Mouse (Mus musculus): Measurements from ENCODE around the gene Suv39h2. TPM values are rescaled to one million over a fixed set of nuclear protein-coding genes. Genes with fewer than 3 reads are reported as not detected.

Gene Suv39h2
- 1.3 TPM in 2 replicates for polyA plus RNA-seq (2012; rRNA removed)

DNA sequence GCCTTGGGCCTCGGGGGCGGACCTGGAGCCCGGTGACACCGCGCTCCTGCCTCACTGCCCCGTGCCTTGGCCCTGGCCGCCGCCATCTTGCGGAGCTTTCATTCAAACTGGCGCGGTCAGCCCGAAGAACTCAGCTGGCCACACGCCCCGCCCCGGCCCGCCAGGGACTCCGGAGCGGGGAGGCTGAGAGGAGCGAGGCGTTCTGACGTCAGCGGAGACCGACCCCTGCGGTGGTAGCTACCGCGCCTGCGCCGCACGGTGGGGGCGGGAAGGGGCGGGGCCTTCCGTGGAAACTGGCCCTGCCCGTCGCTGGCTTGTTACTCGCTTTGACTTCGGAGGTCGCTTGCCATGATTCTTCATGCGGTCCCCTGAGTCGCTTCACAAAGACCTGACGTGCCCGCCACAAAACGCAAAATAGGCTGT lies at the start of gene Suv39h2:
Gene Suv39h2, minus strand, starts transcription at position 171 of the 423 bp plus-strand sequence.
- peak; percentile 76 for DNase-seq (ENCODE audit: low read depth, low spot score)
- WGBS: under 1% methylated on average over 42 of the region's 42 CpGs

GRCm38 (mm10) chr2:3522558-3522957 lies 47.7 kb upstream of the Suv39h2 start:
- DNase-seq (ENCODE audit: low read depth, low spot score): no peak
- 73% methylated on average over 4 of the region's 4 CpGs for WGBS

GRCm38 (mm10) chr2:3512552-3513454 lies 38.0 kb upstream of the Suv39h2 start, which contains the start of the genes Gm45902, Hspa14 and Cdnf:
Gene Gm45902 (minus strand): TSS chr2:3512790.
Gene Hspa14 (minus strand): TSS chr2:3512814.
Gene Cdnf (plus strand): TSS chr2:3513030.
- WGBS: under 1% methylated on average over 60 of the region's 60 CpGs
- DNase-seq (ENCODE audit: low read depth, low spot score): peak; percentile 96

- WGBS: under 1% methylated on average over 15 of the region's 15 CpGs
- DNase-seq (ENCODE audit: low read depth, low spot score): no peak
Observed at GRCm38 (mm10) chr2:3512076-3512475, 37.2 kb upstream of the Suv39h2 start.

- DNase-seq (ENCODE audit: low read depth, low spot score): no peak
- 92% methylated on average over 5 of the region's 5 CpGs for WGBS
Observed at GRCm38 (mm10) chr2:3500886-3501285, 26.1 kb upstream of the Suv39h2 start.

DNA sequence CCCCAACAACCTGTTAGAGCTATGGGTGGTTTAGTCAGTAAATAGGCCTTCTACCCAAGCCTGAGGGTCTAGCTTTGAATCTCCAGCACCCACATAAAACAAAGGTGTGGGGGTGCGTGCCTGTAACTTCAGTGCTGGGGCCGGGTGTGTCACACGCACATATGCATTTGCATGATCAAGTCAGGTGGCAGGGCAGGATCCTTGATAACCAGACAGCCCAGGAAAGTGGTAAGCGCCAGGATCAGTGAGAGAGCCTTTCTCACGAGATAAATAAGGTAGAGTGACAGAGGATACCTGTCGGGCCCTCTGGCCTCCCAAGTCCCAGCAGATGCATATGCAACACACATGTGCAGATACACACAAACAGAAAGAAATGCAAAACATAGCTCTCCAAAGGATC lies 24.7 kb upstream of the Suv39h2 start:
- no peak for DNase-seq (ENCODE audit: low read depth, low spot score)
- WGBS: 91% methylated on average over 6 of the region's 6 CpGs

GRCm38 (mm10) chr2:3493833-3494409 lies 19.1 kb upstream of the Suv39h2 start:
- 83% methylated on average over 3 of the region's 3 CpGs for WGBS
- DNase-seq (ENCODE audit: low read depth, low spot score): no peak

- WGBS: 89% methylated on average over 3 of the region's 3 CpGs
- DNase-seq (ENCODE audit: low read depth, low spot score): no peak
Observed at GRCm38 (mm10) chr2:3489816-3490215, 15.0 kb upstream of the Suv39h2 start.

- DNase-seq (ENCODE audit: low read depth, low spot score): no peak
- 72% methylated on average over 3 of the region's 3 CpGs for WGBS
Observed at GRCm38 (mm10) chr2:3480239-3480638, 5.4 kb upstream of the Suv39h2 start.

- WGBS: 61% methylated on average over 3 of the region's 3 CpGs
- DNase-seq (ENCODE audit: low read depth, low spot score): no peak
Observed at GRCm38 (mm10) chr2:3475746-3476251, 968 bp upstream of the Suv39h2 start.

DNA sequence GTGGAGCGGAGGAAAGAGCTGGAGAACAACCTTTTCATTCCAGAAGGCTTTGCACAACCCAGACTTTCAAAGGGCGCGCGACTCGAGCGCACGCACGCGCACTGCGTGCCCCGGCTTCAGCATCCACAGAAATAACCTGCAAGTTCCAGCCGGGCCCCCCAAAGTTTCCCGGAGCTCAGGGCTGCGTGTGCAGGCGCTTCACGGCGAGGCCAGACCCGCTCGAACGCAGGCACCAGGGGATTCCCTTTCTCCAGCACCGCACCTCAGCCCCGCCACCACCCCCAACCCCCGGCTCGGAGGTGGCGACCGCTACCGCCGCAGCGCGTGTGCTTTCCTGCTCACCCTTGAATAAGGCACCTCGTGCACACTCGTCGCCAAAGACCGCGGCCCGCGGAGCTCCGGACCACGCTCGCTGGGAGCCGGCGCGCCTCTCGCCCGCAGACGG lies 448 bp downstream of the Suv39h2 start:
- peak; percentile 28 for DNase-seq (ENCODE audit: low read depth, low spot score)
- under 1% methylated on average over 46 of the region's 46 CpGs for WGBS

- no peak for DNase-seq (ENCODE audit: low read depth, low spot score)
- 1% methylated on average over 12 of the region's 12 CpGs for WGBS
Observed at GRCm38 (mm10) chr2:3473891-3474290, 940 bp downstream of the Suv39h2 start.

DNA sequence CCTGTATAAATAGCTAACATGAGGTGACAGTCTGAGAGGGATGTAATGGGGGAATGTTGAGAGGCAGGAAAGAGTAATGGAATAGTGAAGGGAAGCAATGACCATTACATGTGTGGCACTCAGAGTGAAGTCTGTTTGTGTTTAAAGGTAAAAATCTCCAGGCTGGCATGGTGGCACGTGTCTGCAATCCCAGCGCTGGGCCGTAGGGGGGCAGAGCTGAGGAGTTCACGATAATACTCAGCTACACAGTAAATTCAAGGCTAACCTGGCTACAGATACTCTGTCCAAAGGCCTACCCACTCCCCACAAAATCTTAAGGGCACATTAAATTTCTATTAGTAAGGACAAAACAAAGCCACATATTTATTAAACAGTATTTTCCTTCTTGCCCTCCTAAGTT lies 18.2 kb downstream of the Suv39h2 start:
- DNase-seq (ENCODE audit: low read depth, low spot score): no peak
- WGBS: 87% methylated on average over 4 of the region's 4 CpGs

DNA sequence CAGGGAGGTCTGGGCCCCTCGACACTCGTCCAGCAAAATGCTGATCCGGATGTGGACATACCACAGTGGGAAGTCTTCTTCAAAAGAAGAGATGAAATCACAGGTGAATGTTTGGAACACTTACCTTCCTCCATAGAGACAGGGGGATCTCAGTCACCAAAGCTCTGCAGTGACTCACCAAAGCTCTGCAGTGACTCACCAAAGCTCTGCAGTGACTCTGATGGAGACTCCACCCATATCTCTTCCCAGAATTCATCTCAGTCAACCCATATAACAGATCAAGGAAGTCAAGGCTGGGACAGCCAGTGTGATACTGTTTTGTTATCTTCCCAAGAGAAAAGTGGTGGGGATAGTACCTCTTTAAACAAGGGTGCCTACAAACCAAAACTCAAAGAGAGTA lies 21.7 kb downstream of the Suv39h2 start:
- 92% methylated on average over 3 of the region's 3 CpGs for WGBS
- DNase-seq (ENCODE audit: low read depth, low spot score): no peak

DNA sequence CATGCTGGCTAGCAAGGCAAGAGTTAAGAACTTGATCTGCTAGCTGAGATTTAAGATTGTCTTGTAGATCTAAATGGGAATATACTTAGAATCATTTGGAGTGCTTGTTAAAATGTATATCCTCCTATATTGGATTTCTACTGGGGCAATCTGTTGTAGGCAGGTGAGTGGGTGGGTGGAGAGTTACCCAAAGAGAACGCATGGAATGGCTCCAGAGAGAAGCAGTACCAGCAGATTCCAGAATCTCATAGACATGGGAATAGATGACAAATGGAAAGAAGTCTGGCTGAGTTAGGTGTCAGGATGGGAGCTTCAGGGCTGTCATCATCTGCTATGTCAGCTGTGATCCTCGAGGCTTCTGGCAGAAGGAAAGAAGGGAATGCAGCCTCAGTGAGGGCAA lies 25.4 kb downstream of the Suv39h2 start:
- DNase-seq (ENCODE audit: low read depth, low spot score): no peak
- 75% methylated on average over 2 of the region's 2 CpGs for WGBS

GRCm38 (mm10) chr2:3445984-3446383 lies 28.8 kb downstream of the Suv39h2 start:
- DNase-seq (ENCODE audit: low read depth, low spot score): no peak
- WGBS: 82% methylated on average over 4 of the region's 4 CpGs

GRCm38 (mm10) chr2:3444206-3444605 lies 30.6 kb downstream of the Suv39h2 start:
- 76% methylated on average over 7 of the region's 7 CpGs for WGBS

GRCm38 (mm10) chr2:3437956-3438355 lies 36.9 kb downstream of the Suv39h2 start:
- DNase-seq (ENCODE audit: low read depth, low spot score): no peak
- 80% methylated on average over 7 of the region's 7 CpGs for WGBS

More at GRCm38 (mm10) chr2:3444206-3444605, 30.6 kb downstream of the Suv39h2 start:
- no peak for DNase-seq (ENCODE audit: low read depth, low spot score)

GRCm38 (mm10) chr2:3435369-3436061 lies 39.3 kb downstream of the Suv39h2 start:
- WGBS: 88% methylated on average over 6 of the region's 6 CpGs
- no peak for DNase-seq (ENCODE audit: low read depth, low spot score)

DNA sequence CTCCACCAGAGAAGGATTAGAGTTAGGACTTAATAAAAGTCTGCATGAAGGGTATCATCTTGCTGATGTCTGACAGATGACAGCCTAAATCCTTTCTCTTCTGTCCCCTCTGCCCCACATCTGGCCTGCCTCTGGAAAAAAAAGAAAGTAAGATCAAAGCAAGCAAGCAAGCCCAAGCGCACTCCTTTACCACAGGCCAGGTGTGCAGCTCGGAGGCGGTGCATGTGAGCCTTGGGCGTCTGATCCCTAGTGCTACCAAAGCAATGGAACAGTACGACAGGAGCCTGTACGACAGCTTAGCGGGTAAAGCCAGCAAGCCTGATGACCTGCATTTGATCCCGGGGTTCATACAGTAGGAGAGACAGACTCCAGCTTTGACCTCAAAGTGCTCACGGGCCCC lies 43.9 kb downstream of the Suv39h2 start:
- 85% methylated on average over 9 of the region's 9 CpGs for WGBS
- no peak for DNase-seq (ENCODE audit: low read depth, low spot score)
